Mouse (Mus musculus) spleen, embryonic (tissue): ENCODE data around the gene Tmem115.

Experiments
- CTCF ChIA-PET: fragments of 350-600 bp; sonication (Branson Sonifier 250); formaldehyde crosslinking; loops from one replicate; lab custom pipeline; 2022; lab: Charles Lee

Gene Tmem115

GRCm38 (mm10) chr9:107587833-107588639 is 54.3 kb downstream of the Tmem115 start:
- CTCF ChIA-PET = interaction anchor here (0.8 to 1.1 kb wide), 2 partner anchors 21 to 48 kb away, joined by 3 to 4 read pairs; no protein-coding TSS in a partner anchor
